Mouse (Mus musculus) ovary, adult 2 months (tissue): ENCODE measurements around the gene Hivep3. TPM values are rescaled to one million over a fixed set of nuclear protein-coding genes. Genes with fewer than 3 reads are reported as not detected.

Experiments
- polyA plus RNA-seq: library from polyadenylated mRNA; depleted of rRNA; stranded (reverse); fragments of >200 nt; gene quantifications from 2 replicates; pipeline ENCODE4 v1.2.3, GENCODE M21; 2012; rRNA removed

The Hivep3 gene
- polyA plus RNA-seq = 10.1 and 12.6 TPM in 2 replicates

DNA sequence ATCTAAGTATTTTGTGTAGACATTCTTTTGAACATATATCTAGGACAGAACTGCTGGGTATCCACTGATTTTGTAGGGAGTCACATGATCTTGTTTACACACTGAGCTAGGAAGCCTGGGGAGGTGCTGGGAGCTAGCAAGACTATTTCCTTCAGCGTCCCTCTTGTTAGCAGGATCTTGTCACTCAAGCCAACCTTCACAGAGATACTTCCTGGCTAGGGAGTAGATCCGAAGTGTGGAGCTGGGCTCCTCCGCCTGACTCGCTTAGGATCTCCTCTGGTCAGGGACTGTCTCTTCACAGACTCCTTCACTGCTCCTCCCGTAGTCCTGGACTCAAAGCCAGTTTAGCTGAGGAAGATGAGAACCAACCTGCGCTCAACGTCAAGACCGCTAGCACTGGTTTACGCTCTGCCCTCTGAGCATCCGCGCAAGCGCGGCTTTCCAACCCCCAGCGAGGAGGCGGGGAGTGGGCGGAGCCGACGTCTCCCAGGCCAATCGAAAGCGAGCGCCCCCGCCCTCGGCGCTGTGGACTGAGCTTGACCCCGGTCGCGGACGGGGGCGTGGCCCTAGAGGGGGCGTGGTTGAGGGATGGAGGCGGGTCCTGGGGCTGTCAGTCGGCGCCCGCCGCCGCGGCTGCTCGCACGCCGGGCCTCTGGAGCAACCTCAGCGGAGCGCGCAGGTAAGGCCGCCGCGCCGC is at the start of gene Hivep3:
Gene Hivep3, plus strand, starts transcription at position 601 of the 697 bp plus-strand sequence.

DNA sequence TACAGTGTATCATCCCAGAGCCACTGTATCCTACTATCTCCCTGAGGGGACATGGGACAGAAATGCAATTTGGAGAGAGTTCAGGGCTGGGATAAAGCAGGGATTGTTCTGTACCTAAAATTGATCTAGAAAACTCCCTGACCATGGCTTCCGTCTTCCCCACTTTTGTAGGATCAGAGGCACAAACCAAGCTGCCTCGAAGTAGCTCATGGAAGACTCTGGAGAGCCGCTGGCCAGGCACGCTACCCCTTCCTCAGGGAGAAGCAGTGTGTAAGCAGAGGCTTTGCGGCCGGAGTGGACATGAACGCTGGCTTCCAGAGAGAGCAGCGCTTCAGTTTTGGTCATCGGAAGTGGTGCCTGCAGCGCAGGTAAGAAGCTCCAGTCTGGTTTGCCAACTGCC is 331.1 kb downstream of the Hivep3 start, which contains the start of gene AL607142.1:
Gene AL607142.1, plus strand, starts transcription at position 301 of the 400 bp plus-strand sequence.

DNA sequence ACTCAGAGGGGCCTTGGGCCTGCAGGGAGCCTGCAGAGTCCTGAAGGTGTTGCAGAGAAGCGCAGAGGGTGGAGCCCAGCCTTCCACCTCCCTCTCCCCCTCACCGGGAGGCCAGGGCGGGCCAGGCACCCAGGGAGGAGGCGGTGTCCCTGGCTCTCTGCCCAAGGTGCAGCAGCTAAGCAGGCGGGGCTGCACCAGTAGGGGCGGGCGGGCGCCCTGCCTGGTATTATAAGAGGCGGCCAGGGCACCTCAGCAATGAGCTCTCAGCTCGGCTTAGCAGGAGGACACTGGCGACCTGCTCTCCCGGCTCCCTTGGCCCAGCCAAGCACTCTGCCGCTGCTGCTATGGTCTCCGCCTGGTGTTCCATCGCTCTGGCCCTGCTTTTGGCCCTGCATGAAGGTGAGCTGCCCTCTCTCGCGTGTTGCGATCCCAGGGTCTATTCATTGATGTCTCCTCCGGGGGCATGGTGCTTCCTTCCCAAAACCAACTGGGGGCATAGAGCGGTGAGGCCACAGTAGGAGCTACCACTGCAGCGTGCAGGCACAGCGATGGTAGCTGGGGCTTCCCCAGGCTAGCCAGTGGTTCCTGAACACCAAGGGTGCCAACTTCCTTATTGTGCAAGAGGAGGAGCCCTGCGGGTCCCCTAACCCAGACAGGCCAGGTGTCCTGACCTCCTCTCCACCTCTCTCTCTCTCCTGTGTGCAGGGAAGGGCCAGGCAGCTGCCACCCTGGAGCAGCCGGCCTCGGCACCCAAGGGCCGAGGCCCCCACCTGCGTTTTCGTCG is 427.8 kb downstream of the Hivep3 start, which contains the start of gene Edn2:
Gene Edn2, plus strand, starts transcription at position 41 of the 784 bp plus-strand sequence.

Other genes starting within 250 kb of the Hivep3 start
- gene Rimkla, start 241.2 kb upstream of the Hivep3 start, polyA plus RNA-seq = 2.4 and 2.7 TPM in 2 replicates
- 17.8 and 27.6 TPM in 2 replicates for gene Foxj3, start 196.8 kb upstream of the Hivep3 start, polyA plus RNA-seq
- gene Frg2f1, start 194.3 kb upstream of the Hivep3 start, polyA plus RNA-seq = 11.3 and 23.5 TPM in 2 replicates
- not detected in 2 replicates for gene Guca2a, start 96.1 kb upstream of the Hivep3 start, polyA plus RNA-seq
- 5.0 and 7.3 TPM in 2 replicates for gene Guca2b, start 74.8 kb upstream of the Hivep3 start, polyA plus RNA-seq